Mouse (Mus musculus) cerebellum, adult 11-12 months (tissue): ENCODE measurements around the gene Tspan1.

Source experiments
- DNase-seq: peaks from one replicate; pipeline ENCODE4 v3.0.0; 2022

Gene Tspan1

DNA sequence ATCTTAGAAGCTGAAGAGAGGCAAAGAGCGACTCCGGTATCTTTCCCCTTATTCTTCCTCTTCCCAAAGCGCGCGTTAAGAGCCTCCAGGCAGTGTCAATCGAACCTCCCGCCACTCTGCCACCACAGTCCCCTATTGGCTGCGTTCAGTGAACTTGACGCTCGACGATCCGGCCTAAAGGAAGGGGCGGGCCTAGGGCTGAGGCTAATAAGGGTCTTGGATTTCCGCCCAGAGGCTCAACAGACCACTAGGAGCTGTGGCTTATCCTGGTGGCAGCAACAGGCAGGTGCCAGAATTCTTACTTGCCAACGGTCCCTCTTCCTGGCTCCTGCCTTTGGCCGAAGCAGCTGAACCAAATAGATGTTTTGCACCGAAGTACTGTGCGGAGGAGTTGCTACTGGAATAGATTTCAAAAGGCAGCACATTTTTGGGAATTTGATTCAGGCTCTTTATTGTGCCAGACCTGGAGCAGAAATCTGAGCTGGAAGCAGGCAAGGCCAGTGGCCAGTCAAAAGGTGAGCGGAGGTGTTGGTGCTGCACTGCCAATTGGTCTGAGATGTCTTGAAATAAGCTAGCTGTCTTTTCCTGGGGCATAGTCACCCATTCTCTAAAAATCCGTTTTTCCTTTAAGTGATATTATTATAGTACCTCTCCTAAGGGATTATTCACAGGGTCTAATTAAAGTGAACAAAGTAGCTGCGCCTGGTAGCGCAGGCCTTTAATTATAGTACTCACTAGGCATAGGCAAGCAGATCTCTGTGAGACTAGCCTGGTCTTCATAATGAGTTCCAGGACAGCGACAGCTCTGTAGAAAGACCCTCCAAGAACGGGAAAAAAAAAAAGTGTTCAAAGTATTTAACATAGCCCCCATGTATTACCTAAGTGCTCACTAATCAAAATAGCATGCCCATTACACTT is 43.5 kb downstream of the Tspan1 start, which contains the start of the genes Rad54l and Pomgnt1:
Gene Rad54l, minus strand, starts transcription at position 89 of the 918 bp plus-strand sequence.
Gene Pomgnt1, plus strand, starts transcription at position 239 of the 918 bp plus-strand sequence.
- peak; percentile 79 for DNase-seq

- DNase-seq = no peak
Measured at GRCm38 (mm10) chr4:116122762-116123161, 44.6 kb downstream of the Tspan1 start.
